Mouse (Mus musculus) ES-E14 (cell line): Measurements from ENCODE around the gene Tbc1d30. TPM values are rescaled to one million over a fixed set of nuclear protein-coding genes. Genes with fewer than 3 reads are reported as not detected.
A peak's percentile ranks its signal among the peaks of the same experiment; 100 is the strongest.

Experiments used
- DNase-seq: peaks from one replicate; pipeline ENCODE4 v3.0.0-alpha.2; 2013; ENCODE audit warnings: low read depth, low spot score
- H3K27ac ChIP-seq: 2 replicates; pipeline ENCODE4 v1.5.1; 2012; ENCODE audit warnings: low read depth, mild to moderate bottlenecking, low read length, moderate library complexity, mixed read lengths; ENCODE audit not compliant: poor library complexity, insufficient read depth, severe bottlenecking
- H3K36me3 ChIP-seq: 2 replicates; pipeline ENCODE4 v1.6.1; 2012; ENCODE audit warnings: mild to moderate bottlenecking, low read length, moderate library complexity, mixed read lengths; ENCODE audit not compliant: control insufficient read depth, poor library complexity, insufficient read depth, severe bottlenecking
- H3K4me1 ChIP-seq, 2 experiments: fragments of 150-350 bp in 1 of 2; sonication (generic) in 1 of 2; 2 replicates each; pipeline ENCODE4 v1.6.1; 2012; ENCODE audit warnings: low read length in 2 of 2, mild to moderate bottlenecking in 1 of 2, mixed read lengths in 1 of 2; ENCODE audit not compliant: control insufficient read depth in 2 of 2, insufficient read depth in 2 of 2, poor library complexity in 1 of 2
- H3K4me3 ChIP-seq, 2 experiments: fragments of 150-350 bp in 1 of 2; sonication (generic) in 1 of 2; 2 replicates each; pipeline ENCODE4 v1.5.1; 2012; ENCODE audit warnings: low read length in 2 of 2, low read depth in 1 of 2, mild to moderate bottlenecking in 1 of 2, mixed read lengths in 1 of 2; ENCODE audit not compliant: insufficient read depth in 1 of 2, poor library complexity in 1 of 2, severe bottlenecking in 1 of 2
- H3K9ac ChIP-seq: 2 replicates; pipeline ENCODE4 v1.6.1; 2012; ENCODE audit warnings: low read depth, mild to moderate bottlenecking, low read length, mixed read lengths; ENCODE audit not compliant: poor library complexity, insufficient read depth, severe bottlenecking
- H3K9me3 ChIP-seq: fragments of 150-350 bp; sonication (generic); 2 replicates; pipeline ENCODE4 v1.6.1; 2012; ENCODE audit warnings: low read depth, mild to moderate bottlenecking, low read length; ENCODE audit not compliant: control insufficient read depth, insufficient read depth
- CHD2 ChIP-seq: IDR thresholded peaks from 2 replicates; pipeline ENCODE4 v1.6.1; 2014; ENCODE audit warnings: mild to moderate bottlenecking, low read depth, low read length, inconsistent platforms
- HCFC1 ChIP-seq: IDR thresholded peaks from 2 replicates; pipeline ENCODE4 v1.6.1; 2012; ENCODE audit warnings: low read length, inconsistent platforms, borderline replicate concordance; ENCODE audit not compliant: insufficient read depth
- MAFK ChIP-seq: IDR thresholded peaks from 2 replicates; pipeline ENCODE4 v1.6.1; 2014; ENCODE audit warnings: mild to moderate bottlenecking, low read depth, low read length, inconsistent platforms; ENCODE audit not compliant: insufficient read depth
- ZC3H11A ChIP-seq: IDR thresholded peaks from 2 replicates; pipeline ENCODE4 v1.6.1; 2012; ENCODE audit warnings: low read depth, mild to moderate bottlenecking, inconsistent platforms, low read length, borderline replicate concordance
- ZNF384 ChIP-seq: IDR thresholded peaks from 2 replicates; pipeline ENCODE4 v1.6.1; 2012; ENCODE audit warnings: low read depth, low read length, inconsistent platforms
- in situ Hi-C, 2 experiments: fragments of 600-800 bp; cut with MboI; formaldehyde crosslinking; loops; one replicate each; pipeline ENCODE4 v1.15.1; 2025; ENCODE audit warnings: low sequenced_read_pairs in 2 of 2, inconsistent platforms in 1 of 2; ENCODE audit not compliant: unreplicated experiment in 2 of 2
- total RNA-seq: library from RNA; depleted of rRNA; stranded (reverse); fragments of 300-350 nt; gene quantifications from 2 replicates; pipeline ENCODE4 v1.2.3, GENCODE M21; 2012; rRNA removed

The Tbc1d30 gene
- 0.45 and 0.58 TPM in 2 replicates for total RNA-seq

DNA sequence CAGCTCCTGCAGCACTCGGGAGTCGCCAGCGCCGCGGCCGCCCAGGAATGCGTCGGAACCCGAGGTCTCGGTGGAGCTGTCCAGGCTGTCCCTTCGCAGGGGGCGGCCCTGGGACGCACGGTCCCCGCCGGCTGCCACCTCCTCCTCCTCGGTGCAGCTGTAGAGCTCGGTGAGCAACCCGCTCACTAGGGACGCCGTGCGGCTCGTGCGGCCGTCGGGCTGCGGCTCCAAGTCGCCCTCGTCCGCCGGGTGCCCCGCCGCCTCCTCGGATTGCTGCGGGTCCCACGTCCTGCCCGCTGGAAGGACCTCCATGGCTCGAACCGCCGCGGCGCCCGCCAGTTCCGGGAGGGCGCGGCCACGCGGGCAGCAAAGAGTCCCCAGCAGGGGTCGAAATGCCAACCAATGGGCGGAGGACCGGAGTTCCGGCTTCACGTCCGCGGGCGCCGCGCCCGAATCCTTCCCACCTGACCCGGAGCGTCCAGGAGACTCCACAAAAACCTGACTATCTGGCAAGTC lies at the start of gene Tbc1d30:
Gene Tbc1d30, minus strand, starts transcription at position 213 of the 516 bp plus-strand sequence.
- TF ChIP-seq ZNF384 (no peak), MAFK (no peak), ZC3H11A (no peak), CHD2 (no peak), HCFC1 (no peak)
- no peaks in the 10 kb centered on the region for H3K4me1 ChIP-seq
- H3K9ac ChIP-seq = peak within 1 kb of the TSS; percentile 19
- no peak for DNase-seq
- in situ Hi-C loops = no loop called here
- H3K9me3 ChIP-seq = no peaks in the 10 kb centered on the region
- H3K27ac ChIP-seq = no peak within 1 kb of the TSS
- peak within 1 kb of the TSS; percentile 66 to 81 for H3K4me3 ChIP-seq
- no peaks in the 10 kb centered on the region for H3K36me3 ChIP-seq

- Histone ChIP-seq H3K27ac (no peak overlapping the region), H3K4me1 (peaks cover 0 to 17% of the 10 kb centered on the region in 2 experiments; a peak in 2 of 4 replicates), H3K9ac (no peak overlapping the region), H3K4me3 (no peak overlapping the region), H3K36me3 (peaks cover 14% of the 10 kb centered on the region), H3K9me3 (no peaks in the 10 kb centered on the region)
- in situ Hi-C loops = no loop called here
- DNase-seq = no peak
- TF ChIP-seq MAFK (no peak), CHD2 (no peak), HCFC1 (no peak), ZC3H11A (no peak), ZNF384 (no peak)
Measured at GRCm38 (mm10) chr10:121398599-121398998, 47.5 kb upstream of the Tbc1d30 start.

- no peak for TF ChIP-seq MAFK
- no peak for TF ChIP-seq CHD2
- no peak for TF ChIP-seq ZNF384
- TF ChIP-seq ZC3H11A = no peak
- no peak for TF ChIP-seq HCFC1
- H3K36me3 ChIP-seq = peaks cover 40% of the 10 kb centered on the region
- H3K27ac ChIP-seq = no peak overlapping the region
- peaks cover 0 to 6% of the 10 kb centered on the region in 2 experiments; a peak in 1 of 4 replicates for H3K4me1 ChIP-seq
- H3K4me3 ChIP-seq = no peak overlapping the region
- in situ Hi-C loops = no loop called here
- no peaks in the 10 kb centered on the region for H3K9me3 ChIP-seq
- H3K9ac ChIP-seq = no peak overlapping the region
- DNase-seq = no peak
Measured at GRCm38 (mm10) chr10:121395542-121396176, 44.6 kb upstream of the Tbc1d30 start.

GRCm38 (mm10) chr10:121394789-121395325 lies 43.8 kb upstream of the Tbc1d30 start:
- Histone ChIP-seq H3K4me3 (no peak overlapping the region), H3K27ac (no peak overlapping the region), H3K4me1 (peaks cover 0 to 6% of the 10 kb centered on the region in 2 experiments; a peak in 1 of 4 replicates), H3K36me3 (peaks cover 48% of the 10 kb centered on the region), H3K9me3 (no peaks in the 10 kb centered on the region), H3K9ac (no peak overlapping the region)
- in situ Hi-C loops = no loop called here
- TF ChIP-seq MAFK = no peak
- no peak for TF ChIP-seq ZC3H11A
- TF ChIP-seq ZNF384 = no peak
- no peak for TF ChIP-seq HCFC1
- TF ChIP-seq CHD2 = no peak
- DNase-seq = no peak
